Mouse (Mus musculus) hindbrain, embryonic 12.5 days (tissue): ENCODE results near the gene Hydin. TPM values are rescaled to one million over a fixed set of nuclear protein-coding genes. Genes with fewer than 3 reads are reported as not detected.

Source experiments
- ATAC-seq: fragments of 200-750 bp; cut with Nextera tagmentation; 2 replicates; pipeline ENCODE4 v1.8.0; 2017; ENCODE audit warnings: moderate TSS enrichment; ENCODE audit not compliant: low FRiP score
- H3K27ac ChIP-seq: fragments of 300-500 bp; sonication (generic); 2 replicates; pipeline ENCODE4 v1.5.1; 2016; ENCODE audit warnings: mild to moderate bottlenecking
- H3K27me3 ChIP-seq: fragments of 300-500 bp; sonication (generic); 2 replicates; pipeline ENCODE4 v1.6.1; 2016; ENCODE audit warnings: mild to moderate bottlenecking
- H3K36me3 ChIP-seq: fragments of 300-500 bp; sonication (generic); 2 replicates; pipeline ENCODE4 v1.6.1; 2016; ENCODE audit warnings: mild to moderate bottlenecking
- H3K4me1 ChIP-seq: fragments of 300-500 bp; sonication (generic); 2 replicates; pipeline ENCODE4 v1.6.1; 2016
- H3K4me2 ChIP-seq: fragments of 300-500 bp; sonication (generic); replicated peaks from 2 replicates; pipeline ENCODE4 v1.6.1; 2016; ENCODE audit warnings: mild to moderate bottlenecking
- H3K4me3 ChIP-seq: fragments of 300-500 bp; sonication (generic); 2 replicates; pipeline ENCODE4 v1.5.1; 2016; ENCODE audit warnings: mild to moderate bottlenecking
- H3K9ac ChIP-seq: fragments of 300-500 bp; sonication (generic); 2 replicates; pipeline ENCODE4 v1.6.1; 2016; ENCODE audit warnings: mild to moderate bottlenecking, moderate library complexity
- H3K9me3 ChIP-seq: fragments of 300-500 bp; sonication (generic); replicated peaks from 2 replicates; pipeline ENCODE4 v1.6.1; 2016; ENCODE audit warnings: mild to moderate bottlenecking
- WGBS: fragments of 180-500 bp; shearing (Covaris S2); methylation state at CpG from one replicate; pipeline ENCODE4 v1.1.7; 2016; 5-methylcytosine and 5-hydroxymethylcytosine counted together
- polyA plus RNA-seq: library from polyadenylated mRNA; unstranded; fragments of >200 nt; fragmentation: Nextera tagmentation; extraction: Ambion mirVana; gene quantifications from 2 replicates; pipeline ENCODE4 v1.2.1, GENCODE M21; 2016

Hydin gene
- polyA plus RNA-seq, 1 experiment from 2014 or later: 0.30 TPM

- WGBS: 87% methylated on average over 10 of the region's 10 CpGs
- Histone ChIP-seq H3K4me2 (no peak overlapping the region), H3K4me1 (no peaks in the 10 kb centered on the region), H3K9ac (no peak overlapping the region), H3K27ac (no peak overlapping the region), H3K4me3 (no peak overlapping the region), H3K9me3 (no peaks in the 10 kb centered on the region), H3K36me3 (no peaks in the 10 kb centered on the region), H3K27me3 (no peaks in the 10 kb centered on the region)
- no peak for ATAC-seq
Measured at GRCm38 (mm10) chr8:110462627-110463208, 195.9 kb downstream of the Hydin start.

DNA sequence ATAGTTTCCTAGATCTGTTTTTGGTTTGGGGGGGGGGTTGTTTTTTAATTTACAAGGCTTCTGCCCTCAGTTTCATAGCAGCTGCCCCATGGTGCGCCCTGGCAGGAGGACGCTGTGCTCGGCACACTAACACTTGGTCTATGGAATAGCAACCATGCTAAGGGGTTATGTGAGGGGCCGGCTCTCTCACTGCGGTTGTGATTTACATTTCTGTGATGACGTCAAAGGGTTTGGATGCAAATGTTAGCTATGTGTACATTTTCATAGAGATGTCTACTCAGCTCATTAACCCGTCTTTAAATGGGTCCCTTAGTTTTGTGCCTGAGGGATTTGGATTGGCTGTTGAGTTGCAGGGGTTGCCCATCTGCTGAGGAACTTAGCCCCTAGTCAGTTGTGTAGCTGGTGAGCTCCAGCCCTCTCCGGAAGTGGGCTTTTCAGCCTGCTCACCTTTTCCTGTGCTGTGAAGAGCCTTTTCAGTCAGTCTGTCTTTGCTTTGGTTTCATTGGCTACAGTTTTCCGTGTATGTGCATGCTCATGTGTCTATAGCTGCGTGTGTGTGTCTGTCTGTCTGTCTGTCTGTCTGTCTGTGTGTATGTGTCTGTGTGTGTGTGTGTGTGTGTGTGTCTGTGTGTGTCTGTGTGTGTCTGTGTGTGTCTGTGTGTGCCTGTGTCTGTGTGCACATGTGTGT is 197.1 kb downstream of the Hydin start:
- WGBS: 89% methylated on average over 10 of the region's 10 CpGs
- Histone ChIP-seq H3K27ac (no peak overlapping the region), H3K9ac (no peak overlapping the region), H3K4me2 (no peak overlapping the region), H3K4me1 (no peaks in the 10 kb centered on the region), H3K27me3 (no peaks in the 10 kb centered on the region), H3K36me3 (no peaks in the 10 kb centered on the region), H3K9me3 (no peaks in the 10 kb centered on the region), H3K4me3 (no peak overlapping the region)
- no peak for ATAC-seq

DNA sequence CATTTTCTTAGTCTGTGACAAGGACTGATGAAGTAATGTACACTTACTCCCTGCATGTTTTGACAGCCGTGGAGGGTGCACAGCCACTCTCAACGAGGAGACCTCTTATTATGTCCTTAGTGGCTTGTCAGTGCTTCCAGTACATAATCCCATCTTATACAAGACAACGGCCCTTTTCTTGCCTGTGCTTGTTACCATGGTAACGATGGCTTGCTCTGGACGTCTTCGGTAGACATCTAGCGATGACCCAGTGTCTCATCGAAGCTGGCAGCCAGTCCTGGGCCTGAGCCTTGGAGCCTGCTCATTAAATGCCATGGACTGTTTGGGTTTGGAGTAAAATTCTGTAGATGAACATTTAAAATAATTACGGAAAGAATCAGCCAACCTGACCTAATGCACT is 198.8 kb downstream of the Hydin start:
- H3K4me2 ChIP-seq: no peak overlapping the region
- no peak overlapping the region for H3K27ac ChIP-seq
- H3K4me3 ChIP-seq: no peak overlapping the region
- H3K9me3 ChIP-seq: no peaks in the 10 kb centered on the region
- ATAC-seq: no peak
- 55% methylated on average over 9 of the region's 9 CpGs for WGBS
- no peaks in the 10 kb centered on the region for H3K27me3 ChIP-seq
- no peaks in the 10 kb centered on the region for H3K36me3 ChIP-seq
- no peaks in the 10 kb centered on the region for H3K4me1 ChIP-seq
- no peak overlapping the region for H3K9ac ChIP-seq

GRCm38 (mm10) chr8:110477256-110477655 is 210.5 kb downstream of the Hydin start:
- no peak for ATAC-seq
- no peak overlapping the region for H3K9ac ChIP-seq

GRCm38 (mm10) chr8:110478576-110478975 is 211.8 kb downstream of the Hydin start:
- Histone ChIP-seq H3K27me3 (no peaks in the 10 kb centered on the region), H3K9ac (no peak overlapping the region), H3K9me3 (no peaks in the 10 kb centered on the region), H3K4me3 (no peak overlapping the region), H3K4me1 (peaks cover 17% of the 10 kb centered on the region), H3K4me2 (no peak overlapping the region), H3K36me3 (no peaks in the 10 kb centered on the region), H3K27ac (no peak overlapping the region)
- no peak for ATAC-seq
- 35% methylated on average over 6 of the region's 6 CpGs for WGBS

More at GRCm38 (mm10) chr8:110477256-110477655, 210.5 kb downstream of the Hydin start:
- Histone ChIP-seq H3K27me3 (no peaks in the 10 kb centered on the region), H3K9me3 (no peaks in the 10 kb centered on the region), H3K4me1 (peaks cover 10% of the 10 kb centered on the region), H3K4me2 (no peak overlapping the region), H3K27ac (no peak overlapping the region), H3K36me3 (no peaks in the 10 kb centered on the region), H3K4me3 (no peak overlapping the region)
- 85% methylated on average over 6 of the region's 6 CpGs for WGBS

- H3K9me3 ChIP-seq: no peaks in the 10 kb centered on the region
- H3K36me3 ChIP-seq: no peaks in the 10 kb centered on the region
- H3K27ac ChIP-seq: no peak overlapping the region
- no peak for ATAC-seq
- no peaks in the 10 kb centered on the region for H3K27me3 ChIP-seq
- H3K4me3 ChIP-seq: no peak overlapping the region
- no peak overlapping the region for H3K4me2 ChIP-seq
- no peak overlapping the region for H3K9ac ChIP-seq
- 72% methylated on average over 12 of the region's 12 CpGs for WGBS
- peaks cover 17% of the 10 kb centered on the region for H3K4me1 ChIP-seq
Measured at GRCm38 (mm10) chr8:110479401-110479800, 212.6 kb downstream of the Hydin start.

GRCm38 (mm10) chr8:110482275-110482674 is 215.5 kb downstream of the Hydin start:
- H3K9me3 ChIP-seq: no peaks in the 10 kb centered on the region
- ATAC-seq: peak; percentile 62; the same call in 1 of the 2 replicates
- no peak overlapping the region for H3K9ac ChIP-seq
- WGBS: 11% methylated on average over 3 of the region's 3 CpGs
- no peak overlapping the region for H3K4me2 ChIP-seq
- peak overlapping the region; percentile 35; the same call in 1 of the 2 replicates for H3K27ac ChIP-seq
- peaks cover 17% of the 10 kb centered on the region for H3K4me1 ChIP-seq
- H3K27me3 ChIP-seq: no peaks in the 10 kb centered on the region
- H3K36me3 ChIP-seq: no peaks in the 10 kb centered on the region
- no peak overlapping the region for H3K4me3 ChIP-seq

- no peak for ATAC-seq
- H3K9ac ChIP-seq: no peak overlapping the region
- H3K4me3 ChIP-seq: no peak overlapping the region
- H3K9me3 ChIP-seq: no peaks in the 10 kb centered on the region
- no peak overlapping the region for H3K27ac ChIP-seq
- WGBS: 93% methylated on average over 13 of the region's 13 CpGs
- peaks cover 17% of the 10 kb centered on the region for H3K4me1 ChIP-seq
- H3K36me3 ChIP-seq: no peaks in the 10 kb centered on the region
- no peaks in the 10 kb centered on the region for H3K27me3 ChIP-seq
- no peak overlapping the region for H3K4me2 ChIP-seq
Measured at GRCm38 (mm10) chr8:110485234-110485633, 218.5 kb downstream of the Hydin start.

DNA sequence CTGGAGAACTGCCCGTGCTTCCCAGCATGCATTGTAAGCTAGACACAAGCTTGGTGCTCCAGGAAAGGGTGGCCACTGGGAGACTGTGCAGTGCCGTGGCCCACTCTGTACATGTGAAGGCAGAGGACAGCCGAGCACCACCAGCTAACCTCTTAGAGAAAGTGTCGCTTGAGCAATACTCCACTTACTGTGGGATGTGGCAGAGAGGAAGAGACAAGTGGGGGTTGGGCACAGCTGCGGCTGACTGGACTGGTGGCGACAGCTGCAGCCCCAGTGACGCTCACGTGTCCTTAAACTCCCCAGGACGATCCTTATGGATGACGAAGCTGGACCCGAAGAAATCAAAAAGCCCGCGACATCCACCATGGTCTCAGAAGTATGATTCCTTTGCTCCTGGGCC is 219.2 kb downstream of the Hydin start:
- no peaks in the 10 kb centered on the region for H3K27me3 ChIP-seq
- 77% methylated on average over 13 of the region's 13 CpGs for whole genome bisulfite sequencing
- no peak overlapping the region for H3K4me3 ChIP-seq
- H3K9ac ChIP-seq: no peak overlapping the region
- no peak for ATAC-seq
- peaks cover 17% of the 10 kb centered on the region for H3K4me1 ChIP-seq
- H3K36me3 ChIP-seq: no peaks in the 10 kb centered on the region
- H3K27ac ChIP-seq: no peak overlapping the region
- H3K9me3 ChIP-seq: no peaks in the 10 kb centered on the region
- H3K4me2 ChIP-seq: no peak overlapping the region

- Histone ChIP-seq H3K36me3 (no peaks in the 10 kb centered on the region), H3K9ac (no peak overlapping the region), H3K4me2 (no peak overlapping the region), H3K9me3 (no peaks in the 10 kb centered on the region), H3K27ac (no peak overlapping the region), H3K4me1 (peaks cover 3% of the 10 kb centered on the region), H3K27me3 (no peaks in the 10 kb centered on the region), H3K4me3 (no peak overlapping the region)
- ATAC-seq: no peak
- 96% methylated on average over 6 of the region's 6 CpGs for WGBS
Measured at GRCm38 (mm10) chr8:110487644-110488043, 220.9 kb downstream of the Hydin start.

- Histone ChIP-seq H3K9ac (no peak overlapping the region), H3K4me3 (no peak overlapping the region)
- WGBS: 79% methylated on average over 4 of the region's 4 CpGs
Measured at GRCm38 (mm10) chr8:110489344-110489743, 222.6 kb downstream of the Hydin start.

DNA sequence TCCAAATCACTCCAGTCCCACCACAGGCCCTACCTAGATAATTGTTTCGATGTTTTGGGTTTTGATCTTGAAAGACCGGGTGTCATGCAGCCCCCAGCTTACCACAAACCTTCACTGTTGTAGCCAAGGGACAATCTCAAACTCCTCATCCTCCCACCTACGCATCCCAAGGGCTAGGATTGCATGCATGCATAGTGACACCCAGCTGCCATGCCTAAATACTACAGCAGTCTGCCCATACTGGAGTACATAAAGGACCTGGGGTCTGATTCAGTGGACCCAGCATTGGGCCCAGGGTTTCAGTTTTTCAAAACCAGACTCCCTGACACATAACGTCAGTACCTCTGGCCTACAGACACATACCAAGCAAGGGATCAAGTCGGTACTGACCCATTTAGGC is 224.3 kb downstream of the Hydin start:
- ATAC-seq: no peak
- WGBS: 90% methylated on average over 5 of the region's 5 CpGs
- Histone ChIP-seq H3K27ac (no peak overlapping the region), H3K4me3 (no peak overlapping the region), H3K9me3 (no peaks in the 10 kb centered on the region), H3K4me2 (no peak overlapping the region), H3K36me3 (no peaks in the 10 kb centered on the region), H3K27me3 (no peaks in the 10 kb centered on the region), H3K9ac (no peak overlapping the region), H3K4me1 (no peaks in the 10 kb centered on the region)

More at GRCm38 (mm10) chr8:110489344-110489743, 222.6 kb downstream of the Hydin start:
- H3K27me3 ChIP-seq: no peaks in the 10 kb centered on the region
- H3K27ac ChIP-seq: no peak overlapping the region
- H3K9me3 ChIP-seq: no peaks in the 10 kb centered on the region
- H3K4me2 ChIP-seq: no peak overlapping the region
- no peaks in the 10 kb centered on the region for H3K36me3 ChIP-seq
- ATAC-seq: no peak
- no peaks in the 10 kb centered on the region for H3K4me1 ChIP-seq

- Histone ChIP-seq H3K4me2 (no peak overlapping the region), H3K27ac (no peak overlapping the region), H3K9ac (no peak overlapping the region), H3K36me3 (no peaks in the 10 kb centered on the region), H3K27me3 (no peaks in the 10 kb centered on the region), H3K9me3 (no peaks in the 10 kb centered on the region), H3K4me3 (no peak overlapping the region), H3K4me1 (no peaks in the 10 kb centered on the region)
- no peak for ATAC-seq
- 84% methylated on average over 9 of the region's 9 CpGs for WGBS
Measured at GRCm38 (mm10) chr8:110496286-110496685, 229.5 kb downstream of the Hydin start.
